Mouse (Mus musculus): ENCODE results near the gene Sptan1. TPM values are rescaled to one million over a fixed set of nuclear protein-coding genes. Genes with fewer than 3 reads are reported as not detected.

The Sptan1 gene
- polyA plus RNA-seq, 1 experiment from 2014 or later: 243 TPM

GRCm38 (mm10) chr2:30061215-30062166, 96.1 kb downstream of the Sptan1 start:
- Histone ChIP-seq H3K9me3 (replicated peaks; ENCODE audit: control insufficient read depth, low read length, poor library complexity, severe bottlenecking) (no peaks in the 10 kb centered on the region), H3K27me3 (ENCODE audit: control insufficient read depth, insufficient read depth, low read depth, low read length) (peaks cover 3% of the 10 kb centered on the region; the same call in 1 of the 2 replicates), H3K27ac (ENCODE audit: low read length) (peak overlapping the region; percentile 73; the same call in 1 of the 2 replicates), H3K9ac (ENCODE audit: low read depth, low read length) (peak overlapping the region; percentile 52), H3K4me2 (ENCODE audit: low read length) (peak overlapping the region; percentile 97), H3K4me3 (ENCODE audit: low read depth, low read length) (peak overlapping the region; percentile 41), H3K36me3 (ENCODE audit: control insufficient read depth, insufficient read depth, low read length) (no peaks in the 10 kb centered on the region), H3K4me1 (ENCODE audit: control insufficient read depth, insufficient read depth, low read length) (peaks cover 20% of the 10 kb centered on the region)
- WGBS: 8% methylated on average over 37 of the region's 37 CpGs
- no peak for ATAC-seq

- peak overlapping the region; percentile 41 for H3K4me3 ChIP-seq (ENCODE audit: low read depth, low read length)
- peaks cover 20% of the 10 kb centered on the region for H3K4me1 ChIP-seq (ENCODE audit: control insufficient read depth, insufficient read depth, low read length)
- no peak for ATAC-seq
- peak overlapping the region; percentile 97 for H3K4me2 ChIP-seq (ENCODE audit: low read length)
- H3K27ac ChIP-seq (ENCODE audit: low read length): peak overlapping the region; percentile 73
- H3K9me3 ChIP-seq (replicated peaks; ENCODE audit: control insufficient read depth, low read length, poor library complexity, severe bottlenecking): no peaks in the 10 kb centered on the region
- H3K27me3 ChIP-seq (ENCODE audit: control insufficient read depth, insufficient read depth, low read depth, low read length): peaks cover 3% of the 10 kb centered on the region; the same call in 1 of the 2 replicates
- peak overlapping the region; percentile 52 for H3K9ac ChIP-seq (ENCODE audit: low read depth, low read length)
- no peaks in the 10 kb centered on the region for H3K36me3 ChIP-seq (ENCODE audit: control insufficient read depth, insufficient read depth, low read length)
- WGBS: under 1% methylated on average over 40 of the region's 40 CpGs
Observed at GRCm38 (mm10) chr2:30062249-30063093, 97.1 kb downstream of the Sptan1 start.

GRCm38 (mm10) chr2:30063235-30063634, 97.9 kb downstream of the Sptan1 start:
- Histone ChIP-seq H3K9me3 (replicated peaks; ENCODE audit: control insufficient read depth, low read length, poor library complexity, severe bottlenecking) (no peaks in the 10 kb centered on the region), H3K27me3 (ENCODE audit: control insufficient read depth, insufficient read depth, low read depth, low read length) (peaks cover 3% of the 10 kb centered on the region; the same call in 1 of the 2 replicates), H3K4me1 (ENCODE audit: control insufficient read depth, insufficient read depth, low read length) (peaks cover 26% of the 10 kb centered on the region), H3K27ac (ENCODE audit: low read length) (0 out of 2 replicates have a peak overlapping the region, but pooled peaks have one; percentile 73), H3K4me2 (ENCODE audit: low read length) (peak overlapping the region; percentile 97), H3K9ac (ENCODE audit: low read depth, low read length) (peak overlapping the region; percentile 52), H3K36me3 (ENCODE audit: control insufficient read depth, insufficient read depth, low read length) (no peaks in the 10 kb centered on the region), H3K4me3 (ENCODE audit: low read depth, low read length) (peak overlapping the region; percentile 41)
- WGBS: 4% methylated on average over 8 of the region's 8 CpGs
- no peak for ATAC-seq

- 20% methylated on average over 2 of the region's 3 CpGs for WGBS
- Histone ChIP-seq H3K27me3 (ENCODE audit: control insufficient read depth, insufficient read depth, low read depth, low read length) (peaks cover 3% of the 10 kb centered on the region; the same call in 1 of the 2 replicates), H3K9me3 (replicated peaks; ENCODE audit: control insufficient read depth, low read length, poor library complexity, severe bottlenecking) (no peaks in the 10 kb centered on the region), H3K4me2 (ENCODE audit: low read length) (peak overlapping the region; percentile 97; the same call in 1 of the 2 replicates), H3K9ac (ENCODE audit: low read depth, low read length) (no peak overlapping the region), H3K4me3 (ENCODE audit: low read depth, low read length) (no peak overlapping the region), H3K27ac (ENCODE audit: low read length) (no peak overlapping the region), H3K36me3 (ENCODE audit: control insufficient read depth, insufficient read depth, low read length) (no peaks in the 10 kb centered on the region), H3K4me1 (ENCODE audit: control insufficient read depth, insufficient read depth, low read length) (peaks cover 30% of the 10 kb centered on the region)
- no peak for ATAC-seq
Observed at GRCm38 (mm10) chr2:30063791-30064190, 98.4 kb downstream of the Sptan1 start.

GRCm38 (mm10) chr2:30064298-30064697, 98.9 kb downstream of the Sptan1 start:
- Histone ChIP-seq H3K9me3 (replicated peaks; ENCODE audit: control insufficient read depth, low read length, poor library complexity, severe bottlenecking) (no peaks in the 10 kb centered on the region), H3K36me3 (ENCODE audit: control insufficient read depth, insufficient read depth, low read length) (no peaks in the 10 kb centered on the region), H3K4me1 (ENCODE audit: control insufficient read depth, insufficient read depth, low read length) (peaks cover 30% of the 10 kb centered on the region), H3K4me2 (ENCODE audit: low read length) (no peak overlapping the region), H3K9ac (ENCODE audit: low read depth, low read length) (no peak overlapping the region), H3K4me3 (ENCODE audit: low read depth, low read length) (no peak overlapping the region), H3K27ac (ENCODE audit: low read length) (no peak overlapping the region), H3K27me3 (ENCODE audit: control insufficient read depth, insufficient read depth, low read depth, low read length) (peaks cover 3% of the 10 kb centered on the region; the same call in 1 of the 2 replicates)
- no peak for ATAC-seq
- 39% methylated on average over 3 of the region's 3 CpGs for WGBS

GRCm38 (mm10) chr2:30066046-30066901, 100.9 kb downstream of the Sptan1 start:
- Histone ChIP-seq H3K36me3 (ENCODE audit: control insufficient read depth, insufficient read depth, low read length) (0 out of 2 replicates have a peak, but pooled peaks cover 7% of the 10 kb centered on the region), H3K4me1 (ENCODE audit: control insufficient read depth, insufficient read depth, low read length) (peaks cover 30% of the 10 kb centered on the region), H3K27me3 (ENCODE audit: control insufficient read depth, insufficient read depth, low read depth, low read length) (no peaks in the 10 kb centered on the region), H3K4me3 (ENCODE audit: low read depth, low read length) (peak overlapping the region; percentile 98), H3K27ac (ENCODE audit: low read length) (peak overlapping the region; percentile 100), H3K4me2 (ENCODE audit: low read length) (peak overlapping the region; percentile 46), H3K9me3 (replicated peaks; ENCODE audit: control insufficient read depth, low read length, poor library complexity, severe bottlenecking) (no peaks in the 10 kb centered on the region), H3K9ac (ENCODE audit: low read depth, low read length) (peak overlapping the region; percentile 99)
- WGBS: under 1% methylated on average over 41 of the region's 101 CpGs
- peak; percentile 95 for ATAC-seq

GRCm38 (mm10) chr2:30067031-30067888, 101.9 kb downstream of the Sptan1 start:
- no peaks in the 10 kb centered on the region for H3K9me3 ChIP-seq (replicated peaks; ENCODE audit: control insufficient read depth, low read length, poor library complexity, severe bottlenecking)
- no peaks in the 10 kb centered on the region for H3K27me3 ChIP-seq (ENCODE audit: control insufficient read depth, insufficient read depth, low read depth, low read length)
- peak overlapping the region; percentile 100 for H3K27ac ChIP-seq (ENCODE audit: low read length)
- H3K36me3 ChIP-seq (ENCODE audit: control insufficient read depth, insufficient read depth, low read length): 0 out of 2 replicates have a peak, but pooled peaks cover 7% of the 10 kb centered on the region
- peak overlapping the region; percentile 67 for H3K4me2 ChIP-seq (ENCODE audit: low read length)
- H3K4me1 ChIP-seq (ENCODE audit: control insufficient read depth, insufficient read depth, low read length): peaks cover 23% of the 10 kb centered on the region
- ATAC-seq: peak; percentile 49
- under 1% methylated on average over 49 of the region's 69 CpGs for WGBS
- H3K9ac ChIP-seq (ENCODE audit: low read depth, low read length): peak overlapping the region; percentile 99
- peak overlapping the region; percentile 98 for H3K4me3 ChIP-seq (ENCODE audit: low read depth, low read length)

Measured in midbrain, embryonic 16.5 days (tissue).